Mouse (Mus musculus): ENCODE measurements around the gene Zfp93.
"Not testable (repeated sequence)": the region's sequence is repeated elsewhere in the genome, so short reads cannot be mapped to it uniquely, and the experiment has no call there.

Gene Zfp93

DNA sequence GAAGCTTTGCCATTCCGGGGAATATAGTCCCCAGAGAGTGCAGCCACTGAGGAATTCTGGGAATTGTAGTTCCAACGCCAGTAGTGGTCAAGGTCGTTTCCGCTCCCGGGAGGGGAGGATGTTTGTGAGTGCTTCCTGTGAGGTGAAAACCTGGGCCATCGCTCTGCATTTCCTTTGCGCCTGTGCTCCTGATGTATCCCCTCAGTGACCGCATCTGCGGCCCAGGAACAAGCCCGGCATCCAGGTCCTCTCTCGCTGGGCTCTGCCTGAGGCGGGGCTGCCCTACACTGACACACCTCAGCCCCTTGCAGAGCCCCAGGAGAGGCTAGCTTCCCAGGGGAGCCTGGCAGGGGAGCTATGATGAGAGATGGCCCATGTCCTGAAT is at the start of gene Zfp93:
Gene Zfp93 (plus strand): TSS at position 133 of the 385 bp plus-strand sequence.
- peak; percentile 67 for DNase-seq

DNA sequence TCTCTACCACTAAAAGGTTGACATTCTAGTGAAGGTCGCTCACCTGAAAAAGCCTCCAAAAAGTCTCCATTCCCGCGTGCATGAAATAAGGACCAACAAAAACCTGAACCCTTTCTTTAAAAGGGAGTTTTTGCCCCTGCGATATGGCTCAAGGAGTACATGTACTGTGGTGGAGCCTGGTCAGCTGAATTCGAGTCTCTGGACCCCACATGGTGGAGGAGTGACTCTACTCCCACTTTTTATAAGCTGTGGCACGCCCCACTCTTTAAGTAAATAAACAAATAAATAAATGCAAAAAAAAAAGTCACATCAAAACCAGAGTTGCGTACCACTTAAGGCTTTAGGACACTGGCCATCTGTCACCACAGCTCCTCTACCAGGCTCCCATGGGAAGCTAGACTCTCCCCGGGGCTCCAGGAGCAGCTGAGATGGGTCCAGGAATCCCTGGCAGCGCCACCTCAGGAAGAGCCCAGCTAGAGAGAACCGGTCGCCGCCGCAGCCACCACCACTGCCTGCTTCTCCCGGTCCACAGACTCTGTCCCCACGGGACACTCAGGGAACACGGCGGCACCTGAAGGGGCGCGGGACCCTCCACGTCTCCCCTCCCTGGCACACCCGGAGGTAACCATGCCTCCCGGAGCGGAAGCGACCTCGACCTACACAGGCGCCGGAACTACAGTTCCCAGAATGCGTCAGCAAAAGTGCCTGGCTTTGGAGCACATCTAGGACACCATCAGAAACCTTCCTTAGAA is 33.0 kb upstream of the Zfp93 start, which contains the start of gene Zfp109:
Gene Zfp109 (minus strand): TSS at position 521 of the 752 bp plus-strand sequence.
- DNase-seq, result peak; percentile 55

DNA sequence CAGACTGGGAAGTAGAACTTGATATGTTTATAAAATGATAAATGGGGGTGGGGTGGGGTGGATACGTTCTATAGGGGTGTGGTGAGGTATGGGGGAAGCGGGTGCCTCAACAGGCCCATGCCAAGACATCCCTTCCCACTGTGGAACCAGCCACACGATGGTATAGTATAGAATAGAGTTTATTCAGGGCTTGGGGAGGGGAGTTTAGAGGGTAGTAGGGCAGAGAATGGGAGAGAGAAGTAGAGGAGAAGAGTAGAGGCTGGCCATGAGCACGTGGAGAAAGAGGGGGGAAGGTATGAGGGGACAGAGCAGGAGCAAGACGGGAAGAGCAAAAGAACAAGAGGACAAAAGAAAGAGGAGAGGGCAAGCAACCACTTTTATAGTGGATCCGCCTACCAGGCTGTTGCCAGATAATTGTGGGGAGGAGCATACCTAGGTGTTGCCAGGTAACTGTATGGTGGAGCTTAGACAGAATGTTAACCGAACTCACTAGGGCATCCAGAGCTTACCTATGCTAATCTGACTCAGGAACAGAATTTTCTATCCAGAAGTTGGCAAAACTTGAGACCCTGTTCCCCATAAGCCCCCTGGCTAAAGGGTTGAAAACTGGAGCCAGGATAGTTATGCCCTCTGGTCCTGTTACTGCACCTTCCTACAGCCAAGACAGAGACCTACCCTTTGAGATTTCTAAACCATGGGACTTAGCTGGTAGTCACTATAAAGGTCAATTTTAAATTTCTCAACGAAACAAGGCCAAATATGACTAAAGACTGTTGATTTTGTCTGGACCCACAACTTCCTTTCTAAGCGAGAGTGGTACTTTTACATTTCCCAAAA is 16.2 kb upstream of the Zfp93 start:
- no peak for DNase-seq

DNA sequence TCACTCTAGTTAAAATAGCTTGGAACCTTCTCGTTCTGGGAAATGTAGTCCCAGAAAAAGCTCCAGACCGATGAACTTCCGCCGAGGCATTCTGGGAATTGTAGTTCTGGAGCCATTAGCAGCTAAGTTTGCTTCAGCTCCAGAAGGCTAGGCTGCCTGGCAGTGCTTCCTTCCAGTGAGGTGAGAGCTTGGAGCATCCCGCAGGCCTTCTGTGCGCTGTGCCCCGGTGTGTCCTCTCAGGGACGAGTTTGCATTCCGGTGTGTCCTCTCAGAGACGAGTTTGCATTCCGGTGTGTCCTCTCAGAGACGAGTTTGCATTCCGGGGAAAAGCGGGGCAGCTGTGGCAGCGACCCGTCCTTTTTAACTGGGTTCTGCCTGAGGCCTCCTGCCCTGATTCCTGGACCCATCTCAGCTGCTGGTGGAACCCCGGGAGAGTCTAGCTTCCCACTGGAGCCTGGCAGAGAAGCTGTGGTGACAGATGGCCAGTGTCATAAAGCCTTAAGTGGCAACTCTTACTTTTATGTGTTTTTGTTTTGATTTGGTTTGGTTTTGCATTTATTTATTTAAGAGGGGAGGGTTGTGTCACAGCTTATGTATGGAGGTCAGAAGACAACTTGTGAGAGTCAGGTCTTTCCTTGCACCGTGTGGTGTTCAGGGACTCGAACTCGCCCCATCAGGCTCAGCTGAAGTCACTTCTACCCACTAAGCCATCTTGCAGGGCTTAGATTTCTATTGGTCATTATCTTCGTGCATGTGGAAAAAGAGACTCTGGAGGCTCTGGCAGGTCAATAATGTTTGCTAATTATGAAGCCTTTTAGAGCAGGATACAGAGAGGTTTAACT is 15.4 kb upstream of the Zfp93 start, which contains the start of gene Zfp108:
Gene Zfp108 (plus strand): TSS at position 162 of the 842 bp plus-strand sequence.
- peak; percentile 64 for DNase-seq

DNA sequence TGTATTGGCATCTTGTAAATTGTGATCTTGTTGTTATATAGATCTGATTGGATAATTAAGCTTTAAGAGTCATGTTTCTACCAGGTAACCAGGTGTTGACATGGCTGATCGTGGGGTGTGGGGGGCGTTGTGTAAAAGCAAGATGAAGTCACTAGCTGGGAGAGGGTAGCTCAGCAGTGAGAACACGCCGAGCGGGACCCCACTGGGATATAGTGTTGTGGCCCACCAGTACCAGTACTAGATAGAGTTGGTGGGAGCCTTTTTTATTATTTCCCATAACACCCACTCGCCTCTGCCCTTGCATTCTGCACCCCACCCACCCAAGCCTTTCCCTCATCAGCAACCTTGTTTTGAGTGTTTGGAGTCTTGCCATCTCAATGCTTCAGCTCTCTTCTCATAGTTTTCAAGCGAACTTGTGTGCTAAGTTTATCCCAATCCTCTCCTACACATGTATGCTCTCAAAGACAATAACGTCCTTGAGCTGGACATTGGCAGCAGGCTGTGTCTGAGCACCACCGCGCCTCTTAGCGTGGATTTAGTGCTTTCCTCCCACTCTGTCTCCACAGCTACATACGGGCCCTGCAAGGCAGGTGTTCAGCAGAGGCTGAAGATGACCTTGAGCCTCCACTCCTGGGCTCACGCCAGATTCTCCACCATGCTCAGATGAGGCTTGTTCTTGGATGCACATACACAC is 10.8 kb upstream of the Zfp93 start:
- no peak for DNase-seq

DNA sequence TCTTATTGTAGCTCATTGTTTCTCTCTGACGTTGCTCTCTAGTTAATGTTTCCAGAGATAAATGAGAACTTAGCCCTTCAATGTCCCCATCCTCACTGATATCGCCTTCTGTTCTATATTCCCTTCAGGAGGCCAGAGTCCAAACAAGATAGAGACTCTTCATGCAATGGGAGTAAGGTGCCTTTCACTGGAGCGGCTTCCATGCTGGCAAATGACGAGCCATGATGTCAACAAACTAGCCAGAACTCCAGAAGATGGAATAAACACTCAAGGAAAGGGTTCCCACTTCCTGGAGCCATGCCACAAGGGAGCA is 10.3 kb upstream of the Zfp93 start:
- no peak for DNase-seq

DNA sequence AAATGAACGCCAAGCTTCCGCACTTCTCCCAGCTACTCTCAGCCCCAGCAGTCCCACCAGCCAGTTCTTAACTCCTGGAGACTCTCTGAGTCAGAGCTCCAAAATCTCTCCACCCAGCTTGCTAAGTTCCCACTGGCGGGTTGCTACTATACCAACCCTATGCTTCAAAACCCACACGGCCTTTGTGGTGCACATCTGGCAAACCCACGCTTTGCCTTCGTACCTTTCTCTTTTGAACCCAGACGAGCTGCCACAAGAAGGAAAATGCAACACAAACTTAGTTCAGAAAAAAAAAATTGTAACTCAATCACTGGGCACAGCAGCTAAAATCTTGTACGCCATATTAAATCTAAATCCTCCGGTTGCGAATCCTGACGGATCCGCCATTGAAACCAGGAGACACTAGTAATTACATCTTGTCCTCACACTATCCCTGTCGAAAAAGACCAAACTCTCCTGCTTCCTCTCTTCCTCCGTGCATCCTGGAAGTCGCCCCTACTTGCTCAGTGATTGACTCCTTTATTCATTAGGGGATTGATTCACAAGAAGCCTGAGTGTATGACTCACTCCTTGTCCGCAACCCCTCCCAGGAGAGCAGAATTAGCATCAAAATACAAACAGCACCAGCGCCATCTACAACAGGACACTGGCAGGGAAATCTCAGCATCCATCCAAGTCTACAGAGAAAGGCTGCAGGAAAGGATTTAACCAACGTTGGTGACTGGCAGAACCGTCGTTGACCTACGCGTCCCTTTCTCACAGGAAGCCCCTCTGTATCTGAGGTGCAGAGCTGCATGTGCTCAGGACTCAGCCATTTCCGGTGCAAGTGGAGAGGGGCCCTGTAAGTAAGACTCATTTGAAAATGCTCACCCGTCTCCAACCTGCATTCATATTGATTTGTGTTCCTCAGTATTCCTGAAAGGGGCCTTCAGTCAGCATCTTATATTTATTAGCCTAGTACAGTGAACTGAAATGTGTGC is 1.8 kb upstream of the Zfp93 start:
- no peak for DNase-seq

DNA sequence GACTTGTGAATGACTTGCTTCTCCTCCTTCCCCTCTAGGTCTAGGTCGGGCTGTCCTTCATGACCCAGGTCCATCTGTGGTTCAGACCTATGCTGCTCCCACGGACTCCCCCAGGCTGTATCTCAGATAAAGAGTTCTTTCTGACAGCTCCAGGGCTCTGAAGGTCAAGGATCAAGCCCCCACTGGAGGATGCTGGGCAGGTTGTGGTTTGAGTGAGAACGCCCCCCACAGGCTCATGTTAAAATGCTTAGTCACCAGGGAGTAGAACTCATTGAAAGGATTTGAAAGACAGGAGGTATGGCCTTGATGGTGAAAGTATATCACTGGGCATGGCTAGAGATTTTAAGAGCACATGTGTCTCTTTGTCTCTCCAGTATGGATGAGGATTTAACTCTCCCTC is 964 bp upstream of the Zfp93 start:
- no peak for DNase-seq

DNA sequence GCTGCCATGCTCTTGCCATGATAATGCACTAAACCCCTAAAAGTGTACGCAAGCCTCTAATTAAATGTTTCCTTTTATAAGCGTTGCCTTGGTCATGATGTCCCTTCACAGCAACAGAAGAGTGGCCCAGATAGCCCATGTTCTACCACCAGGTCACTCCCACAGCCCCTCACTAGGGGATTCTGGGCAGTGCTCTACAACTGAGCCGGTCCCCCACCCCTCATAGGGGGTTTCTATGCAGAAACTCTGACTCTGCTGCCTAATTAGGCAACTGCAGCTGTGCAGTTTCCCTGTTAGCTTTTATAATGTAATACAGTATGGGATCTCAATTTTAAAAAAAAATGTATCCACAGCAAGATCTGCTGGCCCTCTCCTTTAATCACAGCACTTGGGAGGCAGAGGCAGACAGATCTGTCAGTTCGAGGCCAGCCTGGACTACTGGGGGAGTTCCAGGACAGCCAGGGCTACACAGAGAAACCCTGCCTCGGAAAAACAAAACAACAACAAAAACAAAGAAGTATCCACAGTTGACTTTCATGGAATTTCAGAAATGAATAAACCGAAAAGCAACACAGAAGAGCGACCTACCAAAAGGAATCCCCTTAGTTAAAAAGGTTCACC is 443 bp upstream of the Zfp93 start:
- no peak for DNase-seq

DNA sequence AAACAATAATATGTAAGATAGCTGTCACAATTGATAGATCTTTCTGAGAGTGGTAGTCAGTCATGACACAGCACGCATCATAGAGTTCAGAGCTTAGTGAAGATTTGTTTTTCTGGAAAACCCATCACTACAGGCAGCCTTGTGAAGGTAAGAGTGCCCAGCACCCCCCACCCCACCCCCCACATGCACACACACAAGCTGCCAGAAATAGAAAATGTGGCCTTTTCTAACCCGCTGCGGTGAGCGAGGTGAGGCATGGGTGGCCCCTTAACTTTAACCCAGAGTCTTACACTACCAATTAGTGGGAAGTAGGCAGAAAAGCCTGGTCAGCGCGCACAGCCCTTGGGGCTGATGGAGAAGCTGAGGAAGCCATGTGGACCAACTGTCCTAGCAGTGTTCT is 971 bp downstream of the Zfp93 start:
- no peak for DNase-seq

DNA sequence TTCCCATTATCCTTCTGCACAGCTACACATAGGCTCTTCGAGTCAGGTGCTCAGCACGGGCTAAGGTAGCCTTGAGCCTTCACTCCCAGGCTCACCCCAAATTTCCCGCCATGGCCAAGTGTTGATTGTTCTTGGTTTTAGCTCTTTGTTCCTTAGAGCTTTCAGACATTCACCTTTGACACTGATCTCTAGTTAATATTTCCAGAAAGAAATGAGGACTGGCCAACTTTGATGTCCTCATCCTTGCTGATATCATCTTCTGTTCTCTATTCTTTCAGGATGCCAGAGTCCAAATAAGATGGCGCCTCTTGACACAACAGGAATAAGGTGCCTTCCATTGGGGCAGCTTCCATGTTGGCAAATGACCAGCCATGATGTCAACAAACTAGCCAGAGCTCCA is 4.2 kb downstream of the Zfp93 start:
- no peak for DNase-seq

DNA sequence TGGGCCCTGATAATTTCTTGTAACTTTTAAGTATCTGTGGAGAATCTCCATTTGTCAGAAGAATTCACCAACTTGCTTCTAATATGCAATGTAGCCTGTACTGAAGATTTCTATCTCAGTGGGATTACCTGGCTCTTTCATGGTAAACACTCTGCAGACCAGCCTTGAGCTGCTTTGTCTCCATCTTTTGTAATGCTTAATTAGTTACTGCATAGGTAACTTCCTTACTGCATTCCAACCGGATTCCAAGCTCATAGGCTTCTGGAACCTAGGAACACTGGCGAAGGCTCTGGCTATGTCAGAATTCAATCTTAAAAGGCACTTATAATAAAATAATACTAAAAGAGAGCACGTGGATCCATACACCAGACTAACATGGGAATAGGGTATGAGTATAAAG is 8.6 kb downstream of the Zfp93 start:
- DNase-seq, result not testable (repeated sequence)

DNA sequence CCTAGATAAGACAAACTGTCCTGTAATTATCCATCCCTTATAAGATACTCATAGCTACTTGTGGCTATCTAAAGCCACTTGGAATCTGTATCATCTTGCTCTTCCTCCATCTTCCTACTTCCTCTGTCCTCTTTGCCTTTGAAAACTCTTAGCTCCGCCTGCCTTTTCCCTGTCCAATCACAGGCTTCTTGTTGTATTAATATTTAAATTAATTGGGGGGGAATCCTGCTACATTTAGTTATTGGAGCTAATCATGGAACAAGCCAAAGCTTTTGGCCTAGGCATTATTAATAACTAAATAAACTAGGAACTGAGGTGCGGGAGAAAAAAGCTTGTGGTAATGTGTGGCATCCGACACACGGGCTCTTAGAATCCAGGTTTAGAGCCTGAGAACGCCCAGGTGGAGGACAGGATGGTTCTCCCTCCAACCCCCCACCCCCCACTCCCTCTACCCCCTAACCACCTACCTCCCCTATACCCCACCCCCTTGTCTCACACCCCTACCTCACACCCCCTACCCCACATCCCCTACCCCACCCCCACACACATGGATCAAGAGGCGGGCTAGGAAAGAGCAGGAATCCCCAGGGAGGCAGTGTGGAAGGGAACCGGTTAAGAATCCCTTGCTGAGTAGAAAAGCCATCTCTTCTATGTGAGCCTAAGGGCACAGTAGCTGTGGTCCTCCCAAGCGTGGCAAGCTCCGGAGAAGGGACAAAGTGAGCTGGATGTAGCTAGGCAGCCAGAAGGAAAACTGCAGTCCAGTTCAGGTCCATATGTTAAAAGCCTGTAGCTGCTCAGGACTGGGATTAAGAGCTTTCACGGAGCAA is 10.0 kb downstream of the Zfp93 start:
- DNase-seq, result no peak

DNA sequence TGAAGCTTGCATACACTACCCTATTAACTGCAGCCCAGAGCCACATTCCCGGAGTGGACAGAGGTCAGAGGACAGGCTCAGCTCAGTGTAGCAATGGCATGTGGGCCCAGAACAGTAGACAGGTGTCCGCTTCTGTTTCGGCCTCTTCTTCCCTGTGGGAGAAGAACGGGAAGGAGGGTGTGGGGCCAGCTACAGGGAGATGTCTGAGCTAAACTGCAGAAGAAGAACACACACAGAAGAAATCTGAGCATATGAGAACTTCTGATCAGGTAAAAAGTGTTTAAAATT is 10.6 kb downstream of the Zfp93 start:
- no peak for DNase-seq

DNA sequence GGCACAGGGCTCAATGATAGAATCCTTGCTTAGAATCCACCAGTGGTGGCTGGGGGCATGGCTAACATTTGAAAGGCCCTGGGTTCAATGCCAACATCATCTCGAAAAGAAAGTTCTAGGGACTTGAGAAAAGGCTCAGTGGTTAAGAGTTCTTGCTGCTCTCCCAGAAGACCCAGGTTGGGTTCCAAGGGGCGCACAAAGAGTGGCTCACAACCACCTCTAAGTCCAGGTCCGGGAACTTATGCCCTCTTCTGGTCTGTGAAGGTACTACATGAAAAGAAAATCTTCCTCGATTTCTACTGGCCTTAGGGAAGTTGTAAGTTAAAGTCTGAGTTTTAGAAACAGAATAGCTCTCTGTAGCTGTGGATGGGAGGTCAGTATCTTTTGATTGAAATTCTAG is 15.9 kb downstream of the Zfp93 start:
- no peak for DNase-seq

DNA sequence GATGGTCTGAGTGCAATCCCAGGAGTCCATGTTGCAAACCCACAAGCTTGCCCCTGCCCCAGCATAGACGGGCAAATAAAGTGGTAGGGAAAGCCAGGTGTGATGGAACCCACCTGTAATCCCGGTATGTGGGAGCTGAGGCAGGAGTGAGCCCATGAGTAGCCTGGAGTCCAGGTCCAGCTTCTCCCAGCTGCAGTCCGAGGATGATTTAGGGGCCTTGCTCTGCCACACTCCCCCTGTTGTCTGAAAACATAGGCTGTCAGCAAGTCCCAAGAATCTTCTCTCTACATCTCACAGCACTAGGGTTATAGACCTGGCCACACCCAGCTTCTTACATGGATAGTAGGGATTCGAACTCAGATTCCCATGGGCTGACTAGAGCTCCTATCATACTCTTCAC is 16.7 kb downstream of the Zfp93 start:
- no peak for DNase-seq

DNA sequence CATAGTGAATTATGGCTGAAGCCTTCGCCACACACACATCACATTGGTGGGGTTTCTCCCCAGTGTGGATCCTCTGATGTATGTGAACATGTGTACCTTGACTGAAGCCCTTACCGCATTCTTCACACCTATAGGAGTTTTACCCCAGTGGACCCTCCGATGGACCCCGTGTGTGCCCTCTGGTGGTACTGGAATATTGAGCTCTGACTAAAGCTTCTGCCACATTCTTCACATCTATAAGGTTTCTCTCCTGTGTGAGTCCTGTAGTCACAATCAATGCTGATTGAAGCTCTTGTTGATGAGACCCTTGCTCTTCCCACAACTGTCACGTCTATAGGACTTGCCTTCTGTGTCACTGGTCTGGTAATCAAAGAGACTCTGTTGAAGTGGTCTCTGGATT is 17.4 kb downstream of the Zfp93 start:
- DNase-seq, result no peak

DNA sequence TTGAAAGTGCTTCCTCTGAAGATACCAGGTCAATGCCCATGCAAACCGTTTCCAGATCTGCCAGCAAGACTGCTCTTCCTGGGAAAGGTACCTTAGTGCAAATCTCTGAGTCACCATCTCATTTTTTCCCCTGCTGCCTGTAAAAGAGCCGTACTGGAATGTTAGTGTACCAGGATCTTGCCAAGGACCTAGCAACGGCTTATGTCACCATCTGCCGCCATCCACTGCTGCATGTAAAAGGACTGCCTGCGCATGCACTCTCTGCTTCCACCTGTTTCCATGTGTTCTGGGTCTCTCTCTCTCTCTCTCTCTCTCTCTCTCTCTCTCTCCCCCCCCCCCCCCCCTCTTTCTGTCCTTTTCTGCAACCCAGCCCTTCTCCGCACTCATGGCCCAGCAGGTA is 18.3 kb downstream of the Zfp93 start:
- no peak for DNase-seq

DNA sequence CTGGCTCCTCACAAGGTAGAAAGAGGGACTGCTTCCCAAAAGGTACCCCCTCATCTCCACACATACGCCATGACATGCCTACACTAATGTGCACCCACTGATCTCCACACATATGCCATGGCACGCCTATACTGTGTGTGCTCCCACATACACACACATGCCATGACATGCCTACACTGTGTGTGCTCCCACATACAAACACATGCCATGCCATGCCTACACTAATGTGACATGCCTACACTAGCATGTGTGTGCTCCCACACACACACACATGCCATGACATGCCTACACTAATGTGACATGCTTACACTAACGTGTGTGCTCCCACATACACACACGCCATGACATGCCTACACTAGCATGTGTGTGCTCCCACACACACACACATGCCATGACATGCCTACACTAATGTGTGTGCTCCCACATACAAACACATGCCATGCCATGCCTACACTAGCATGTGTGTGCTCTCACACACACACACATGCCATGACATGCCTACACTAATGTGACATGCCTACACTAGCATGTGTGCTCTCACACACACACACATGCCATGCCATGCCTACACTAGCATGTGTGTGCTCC is 20.0 kb downstream of the Zfp93 start:
- no peak for DNase-seq
